ENCODE assay signal across 12 mouse cellular contexts in genomic region chr5:34931091-34931490, GRCm38 (mm10). TPM values are rescaled to one million over a fixed set of nuclear protein-coding genes. Genes with fewer than 3 reads are reported as not detected.
DNase-seq lines count a peak whose midpoint lies in the region; ATAC-seq lines count a peak whose summit lies in the region.
"Had no signal": no experiment of that assay in that cellular context is flagged by ENCODE, and none has a peak within 500 bp of the region (broad histone marks: within the 10 kb centered on the region; RNA-seq: fewer than 3 reads in every experiment).

No protein-coding gene starts in this region.

- 29% methylated on average over 2 of the region's 2 CpGs for WGBS in kidney, embryonic 16.5 days
- 66% methylated on average over 2 of the region's 2 CpGs for WGBS in embryonic facial prominence, embryonic 12.5 days
- WGBS in hindbrain, embryonic 13.5 days, result 85% methylated on average over 2 of the region's 2 CpGs
- WGBS in midbrain, embryonic 14.5 days, result 81% methylated on average over 2 of the region's 2 CpGs

- H3K27ac ChIP-seq in kidney, embryonic 16.5 days (ENCODE audit: low read length), result peak overlapping the region; percentile 94
- 0 out of 2 replicates have a peak overlapping the region, but pooled peaks have one; percentile 8 for H3K27ac ChIP-seq in embryonic facial prominence, embryonic 12.5 days
- H3K27ac ChIP-seq in hindbrain, embryonic 13.5 days, result peak overlapping the region; percentile 52; the same call in 1 of the 2 replicates
- H3K27ac ChIP-seq in midbrain, embryonic 14.5 days (replicated peaks; ENCODE audit: low read depth, low read length), result peak overlapping the region; percentile 49; the same call in 1 of the 2 replicates

- no peak overlapping the region for H3K4me2 ChIP-seq in kidney, embryonic 16.5 days (replicated peaks; ENCODE audit: low read depth, low read length)
- no peak overlapping the region for H3K4me2 ChIP-seq in embryonic facial prominence, embryonic 12.5 days (replicated peaks)
- no peak overlapping the region for H3K4me2 ChIP-seq in hindbrain, embryonic 13.5 days
- H3K4me2 ChIP-seq in midbrain, embryonic 14.5 days (ENCODE audit: low read length), result no peak overlapping the region

- peak; percentile 56 for ATAC-seq in kidney, embryonic 16.5 days (ENCODE audit: low FRiP score, low TSS enrichment)
- no peak for ATAC-seq in embryonic facial prominence, embryonic 12.5 days (ENCODE audit: insufficient number of reproducible peaks, insufficient read depth, low FRiP score, low TSS enrichment)
- ATAC-seq in hindbrain, embryonic 13.5 days (ENCODE audit: low FRiP score), result no peak
- no peak for ATAC-seq in midbrain, embryonic 14.5 days (ENCODE audit: low FRiP score, low TSS enrichment)
- ATAC-seq: intestine, embryonic 16.5 days had no signal

- no peaks in the 10 kb centered on the region for H3K27me3 ChIP-seq in kidney, embryonic 16.5 days (ENCODE audit: insufficient read depth, low read length)
- H3K27me3 ChIP-seq in embryonic facial prominence, embryonic 12.5 days, result no peaks in the 10 kb centered on the region
- no peaks in the 10 kb centered on the region for H3K27me3 ChIP-seq in hindbrain, embryonic 13.5 days
- H3K27me3 ChIP-seq in midbrain, embryonic 14.5 days (ENCODE audit: control insufficient read depth, insufficient read depth, low read length), result no peaks in the 10 kb centered on the region

- DNase-seq in kidney, postnatal 14 days, result no peak
- no peak for DNase-seq in midbrain, embryonic 14.5 days
- DNase-seq in embryo, embryonic 9.5 days (ENCODE audit: extremely low spot score), result no peak
- DNase-seq in layer of hippocampus, postnatal 36 days, result no peak
- DNase-seq: cerebellum, adult 9-10 months; left cerebral cortex, postnatal 4 days; right cerebral cortex, postnatal 4 days; thymus, postnatal 25 days had no signal

- no peaks in the 10 kb centered on the region for H3K9me3 ChIP-seq in kidney, embryonic 16.5 days (ENCODE audit: low read length)
- H3K9me3 ChIP-seq in embryonic facial prominence, embryonic 12.5 days, result no peaks in the 10 kb centered on the region
- no peaks in the 10 kb centered on the region for H3K9me3 ChIP-seq in hindbrain, embryonic 13.5 days
- no peaks in the 10 kb centered on the region for H3K9me3 ChIP-seq in midbrain, embryonic 14.5 days (ENCODE audit: control insufficient read depth, low read length)

- H3K4me1 ChIP-seq in kidney, embryonic 16.5 days (ENCODE audit: insufficient read depth, low read length), result peaks cover 20% of the 10 kb centered on the region
- H3K4me1 ChIP-seq in embryonic facial prominence, embryonic 12.5 days, result peaks cover 18% of the 10 kb centered on the region
- H3K4me1 ChIP-seq in hindbrain, embryonic 13.5 days (replicated peaks), result peaks cover 24% of the 10 kb centered on the region
- peaks cover 11% of the 10 kb centered on the region for H3K4me1 ChIP-seq in midbrain, embryonic 14.5 days (ENCODE audit: control insufficient read depth, insufficient read depth, low read length)

- no peak overlapping the region for H3K9ac ChIP-seq in kidney, embryonic 16.5 days (replicated peaks; ENCODE audit: low read length)
- H3K9ac ChIP-seq in embryonic facial prominence, embryonic 12.5 days, result no peak overlapping the region
- H3K9ac ChIP-seq in hindbrain, embryonic 13.5 days, result no peak overlapping the region
- H3K9ac ChIP-seq in midbrain, embryonic 14.5 days (replicated peaks; ENCODE audit: low read length), result no peak overlapping the region

- no peaks in the 10 kb centered on the region for H3K36me3 ChIP-seq in kidney, embryonic 16.5 days (ENCODE audit: insufficient read depth, low read length)
- no peaks in the 10 kb centered on the region for H3K36me3 ChIP-seq in embryonic facial prominence, embryonic 12.5 days
- peaks cover 5% of the 10 kb centered on the region for H3K36me3 ChIP-seq in hindbrain, embryonic 13.5 days
- no peaks in the 10 kb centered on the region for H3K36me3 ChIP-seq in midbrain, embryonic 14.5 days (ENCODE audit: control insufficient read depth, insufficient read depth, low read length)

- no peak overlapping the region for H3K4me3 ChIP-seq in kidney, embryonic 16.5 days (ENCODE audit: low read length)
- no peak overlapping the region for H3K4me3 ChIP-seq in embryonic facial prominence, embryonic 12.5 days
- H3K4me3 ChIP-seq in hindbrain, embryonic 13.5 days, result no peak overlapping the region
- no peak overlapping the region for H3K4me3 ChIP-seq in midbrain, embryonic 14.5 days (replicated peaks; ENCODE audit: low read depth, low read length)

RNA-seq across cellular contexts. Expression of gene Rgs12, which starts 18.2 kb away (rescaled TPM):
- 32.4 and 34.7 TPM in 2 replicates for polyA plus RNA-seq in kidney, embryonic 16.5 days (2015; fragmentation: Nextera tagmentation; extraction: Ambion mirVana)
- polyA plus RNA-seq in embryonic facial prominence, embryonic 12.5 days (2016; fragmentation: Nextera tagmentation; extraction: Ambion mirVana), result 55.0 and 56.3 TPM in 2 replicates
- polyA plus RNA-seq in hindbrain, embryonic 13.5 days (2015; fragmentation: Nextera tagmentation; extraction: Ambion mirVana), result 54.9 and 59.1 TPM in 2 replicates
- 42.7 and 44.3 TPM in 2 replicates for polyA plus RNA-seq in midbrain, embryonic 14.5 days (2014; fragmentation: Nextera tagmentation; extraction: Ambion mirVana)
- 10 to 100 TPM; 42.4 to 47.1 TPM for total RNA-seq in layer of hippocampus, postnatal 36 days (2021)

RNA-seq across cellular contexts. Expression of gene Msantd1, which starts 23.3 kb away (rescaled TPM):
- polyA plus RNA-seq in kidney, embryonic 16.5 days (2015; fragmentation: Nextera tagmentation; extraction: Ambion mirVana), result 0.27 and 0.95 TPM in 2 replicates
- polyA plus RNA-seq in embryonic facial prominence, embryonic 12.5 days (2016; fragmentation: Nextera tagmentation; extraction: Ambion mirVana), result 0.59 and 1.3 TPM in 2 replicates
- 2.5 and 2.6 TPM in 2 replicates for polyA plus RNA-seq in hindbrain, embryonic 13.5 days (2015; fragmentation: Nextera tagmentation; extraction: Ambion mirVana)
- 3.1 and 4.8 TPM in 2 replicates for polyA plus RNA-seq in midbrain, embryonic 14.5 days (2014; fragmentation: Nextera tagmentation; extraction: Ambion mirVana)
- 1 to 10 TPM; 5.6 to 8.0 TPM for total RNA-seq in layer of hippocampus, postnatal 36 days (2021)

Comparison
In these comparisons a context has a peak if more than half of its experiments do, and no peak if none do; other contexts are left out.
1. H3K27ac ChIP-seq: peak in every context shown above with its lines; median percentile 94 in kidney, embryonic 16.5 days; 52 in hindbrain, embryonic 13.5 days; 49 in midbrain, embryonic 14.5 days; 8 in embryonic facial prominence, embryonic 12.5 days.